Mouse (Mus musculus) myocyte (in vitro differentiated cells): ENCODE results near the gene Nhsl2. TPM values are rescaled to one million over a fixed set of nuclear protein-coding genes. Genes with fewer than 3 reads are reported as not detected.

Experiments
- H3K27me3 ChIP-seq: one replicate; pipeline ENCODE4 v1.6.1; 2011; ENCODE audit not compliant: control insufficient read depth, insufficient read depth, insufficient read length
- H3K36me3 ChIP-seq: one replicate; pipeline ENCODE4 v1.6.1; 2011; ENCODE audit not compliant: control insufficient read depth, insufficient read depth
- H3K4me2 ChIP-seq: one replicate; pipeline ENCODE4 v1.6.1; 2011; ENCODE audit warnings: low read depth, control low read depth
- H3K4me3 ChIP-seq: one replicate; pipeline ENCODE4 v1.5.1; 2011; ENCODE audit warnings: mild to moderate bottlenecking, control low read depth, moderate library complexity
- H3K79me2 ChIP-seq: one replicate; pipeline ENCODE4 v1.6.1; 2011; ENCODE audit not compliant: control insufficient read depth, insufficient read depth
- H3ac ChIP-seq: one replicate; pipeline ENCODE4 v1.6.1; 2011; ENCODE audit not compliant: control insufficient read depth, insufficient read length
- CEBPB ChIP-seq: IDR thresholded peaks from 2 replicates; pipeline ENCODE4 v1.6.1; 2011; ENCODE audit warnings: mild to moderate bottlenecking, moderate library complexity; ENCODE audit not compliant: poor library complexity, insufficient read depth, severe bottlenecking
- E2F4 ChIP-seq: IDR thresholded peaks from one replicate; pipeline ENCODE4 v1.6.1; 2011; ENCODE audit warnings: mild to moderate bottlenecking, control low read depth, moderate library complexity; ENCODE audit not compliant: insufficient read depth
- MAX ChIP-seq: IDR thresholded peaks from one replicate; pipeline ENCODE4 v1.6.1; 2011; ENCODE audit warnings: low read depth, mild to moderate bottlenecking, control low read depth
- MYOD1 ChIP-seq, 3 experiments: IDR thresholded peaks; one replicate each; pipeline ENCODE4 v1.6.1; 2011; ENCODE audit warnings: control low read depth in 2 of 3, low read depth in 2 of 3, mild to moderate bottlenecking in 2 of 3, moderate library complexity in 1 of 3; ENCODE audit not compliant: insufficient read length in 2 of 3, control insufficient read depth in 1 of 3
- MYOG ChIP-seq, 3 experiments: IDR thresholded peaks; one replicate each; pipeline ENCODE4 v1.6.1; 2011; ENCODE audit warnings: control low read depth in 2 of 3, low read depth in 2 of 3, mild to moderate bottlenecking in 2 of 3; ENCODE audit not compliant: insufficient read length in 2 of 3, control insufficient read depth in 1 of 3, insufficient read depth in 1 of 3
- POLR2A ChIP-seq: IDR thresholded peaks from one replicate; pipeline ENCODE4 v1.6.1; 2011; ENCODE audit warnings: low read depth, mild to moderate bottlenecking, control low read depth, moderate library complexity; ENCODE audit not compliant: insufficient read length
- POLR2AphosphoS2 ChIP-seq: IDR thresholded peaks from one replicate; pipeline ENCODE4 v1.6.1; 2011; ENCODE audit warnings: low read depth, control low read depth; ENCODE audit not compliant: insufficient read length
- REST ChIP-seq: IDR thresholded peaks from one replicate; pipeline ENCODE4 v1.6.1; 2011; ENCODE audit warnings: mild to moderate bottlenecking, control low read depth, moderate library complexity; ENCODE audit not compliant: insufficient read depth, insufficient read length
- SRF ChIP-seq: IDR thresholded peaks from one replicate; pipeline ENCODE4 v1.6.1; 2011; ENCODE audit warnings: low read depth; ENCODE audit not compliant: control insufficient read depth, insufficient read length
- TCF12 ChIP-seq: IDR thresholded peaks from one replicate; pipeline ENCODE4 v1.6.1; 2011; ENCODE audit warnings: mild to moderate bottlenecking, control low read depth; ENCODE audit not compliant: poor library complexity, insufficient read depth, severe bottlenecking
- TCF3 ChIP-seq: IDR thresholded peaks from one replicate; pipeline ENCODE4 v1.6.1; 2011; ENCODE audit warnings: low read depth, control low read depth; ENCODE audit not compliant: insufficient read length
- USF1 ChIP-seq: IDR thresholded peaks from one replicate; pipeline ENCODE4 v1.6.1; 2011; ENCODE audit warnings: low read depth, mild to moderate bottlenecking, control low read depth, moderate library complexity
- polyA plus RNA-seq: library from polyadenylated mRNA; unstranded; fragments of >200 nt; fragmentation: generic; extraction: Trizol; gene quantifications from one replicate; pipeline ENCODE4 v1.2.1, GENCODE M21; 2012; ENCODE audit warnings: missing spikeins

The Nhsl2 gene
- polyA plus RNA-seq, 1 experiment: 0.25 TPM

- TF ChIP-seq E2F4 (no peak), TCF12 (no peak), MYOD1 (IDR thresholded peaks at IDR 0.05; ENCODE audit: control insufficient read depth in 1 of 3, insufficient read length in 2 of 3, low read depth in 2 of 3) (no peak), POLR2AphosphoS2 (no peak), SRF (no peak), MYOG (IDR thresholded peaks at IDR 0.05; ENCODE audit: control insufficient read depth in 1 of 3, insufficient read depth in 1 of 3, insufficient read length in 2 of 3, low read depth in 2 of 3) (no peak)
- Histone ChIP-seq H3K27me3 (no peaks in the 10 kb centered on the region), H3K36me3 (no peaks in the 10 kb centered on the region), H3K4me3 (no peak overlapping the region), H3K4me2 (no peak overlapping the region), H3ac (no peak overlapping the region), H3K79me2 (no peaks in the 10 kb centered on the region)
These were observed 201.4 kb downstream of the Nhsl2 start for GRCm38 (mm10) chrX:102050552-102050951.

GRCm38 (mm10) chrX:102051225-102051624 is 202.0 kb downstream of the Nhsl2 start:
- no peak overlapping the region for H3K4me3 ChIP-seq

GRCm38 (mm10) chrX:102053371-102053770 is 204.2 kb downstream of the Nhsl2 start:
- no peak overlapping the region for H3K4me3 ChIP-seq
- no peaks in the 10 kb centered on the region for H3K27me3 ChIP-seq
- no peak for TF ChIP-seq E2F4
- H3K4me2 ChIP-seq: no peak overlapping the region
- no peak overlapping the region for H3ac ChIP-seq
- no peaks in the 10 kb centered on the region for H3K79me2 ChIP-seq
- no peaks in the 10 kb centered on the region for H3K36me3 ChIP-seq

More at GRCm38 (mm10) chrX:102051225-102051624, 202.0 kb downstream of the Nhsl2 start:
- Histone ChIP-seq H3K79me2 (no peaks in the 10 kb centered on the region), H3K36me3 (no peaks in the 10 kb centered on the region), H3K4me2 (no peak overlapping the region), H3K27me3 (no peaks in the 10 kb centered on the region), H3ac (no peak overlapping the region)
- TF ChIP-seq MYOG (IDR thresholded peaks at IDR 0.05; ENCODE audit: control insufficient read depth in 1 of 3, insufficient read depth in 1 of 3, insufficient read length in 2 of 3, low read depth in 2 of 3) (peak in 1 of 3 experiments; percentile 54), USF1 (no peak), MYOD1 (IDR thresholded peaks at IDR 0.05; ENCODE audit: control insufficient read depth in 1 of 3, insufficient read length in 2 of 3, low read depth in 2 of 3) (peak in 2 of 3 experiments; percentile 28 to 35), SRF (no peak)

- H3K27me3 ChIP-seq: no peaks in the 10 kb centered on the region
- H3K79me2 ChIP-seq: no peaks in the 10 kb centered on the region
- no peak overlapping the region for H3ac ChIP-seq
- no peaks in the 10 kb centered on the region for H3K36me3 ChIP-seq
- no peak overlapping the region for H3K4me2 ChIP-seq
- TF ChIP-seq E2F4 (no peak), POLR2AphosphoS2 (no peak), POLR2A (no peak), TCF12 (no peak), SRF (no peak), CEBPB (no peak), USF1 (no peak), REST (no peak)
- no peak overlapping the region for H3K4me3 ChIP-seq
These were observed 204.8 kb downstream of the Nhsl2 start for GRCm38 (mm10) chrX:102054009-102054408.

- Histone ChIP-seq H3ac (no peak overlapping the region), H3K27me3 (no peaks in the 10 kb centered on the region), H3K36me3 (no peaks in the 10 kb centered on the region), H3K79me2 (no peaks in the 10 kb centered on the region), H3K4me2 (peak overlapping the region; percentile 33), H3K4me3 (no peak overlapping the region)
- TF ChIP-seq TCF12 (no peak), POLR2A (no peak), REST (no peak), USF1 (no peak), E2F4 (no peak), MYOG (IDR thresholded peaks at IDR 0.05; ENCODE audit: control insufficient read depth in 1 of 3, insufficient read depth in 1 of 3, insufficient read length in 2 of 3, low read depth in 2 of 3) (no peak), TCF3 (no peak), CEBPB (no peak), MAX (no peak), POLR2AphosphoS2 (no peak)
These were observed 210.3 kb downstream of the Nhsl2 start for GRCm38 (mm10) chrX:102059437-102059836.

GRCm38 (mm10) chrX:102060243-102060642 is 211.1 kb downstream of the Nhsl2 start:
- Histone ChIP-seq H3K4me2 (peak overlapping the region; percentile 38), H3K4me3 (no peak overlapping the region), H3K79me2 (no peaks in the 10 kb centered on the region), H3ac (no peak overlapping the region), H3K36me3 (no peaks in the 10 kb centered on the region), H3K27me3 (no peaks in the 10 kb centered on the region)
- TF ChIP-seq TCF3 (no peak), TCF12 (no peak), USF1 (no peak), MYOG (IDR thresholded peaks at IDR 0.05; ENCODE audit: control insufficient read depth in 1 of 3, insufficient read depth in 1 of 3, insufficient read length in 2 of 3, low read depth in 2 of 3) (peak in 1 of 3 experiments; percentile 15), POLR2A (no peak), POLR2AphosphoS2 (no peak), SRF (no peak), MYOD1 (IDR thresholded peaks at IDR 0.05; ENCODE audit: control insufficient read depth in 1 of 3, insufficient read length in 2 of 3, low read depth in 2 of 3) (peak in 1 of 3 experiments; percentile 29), CEBPB (no peak), E2F4 (no peak), REST (no peak), MAX (no peak)
